Mouse (Mus musculus): ENCODE measurements at regions not wholly inside any gene's neighbourhood (a gene's known extent, or its start where the extent isn't known, plus 50 kb on each side); places are given as distances from the start of the nearest gene placed in this dataset.

GRCm38 (mm10) chr14:102891552-102891951 is 90.9 kb downstream of the Kctd12 start:
- Histone ChIP-seq H3K4me2 (no peak overlapping the region), H3K4me1 (replicated peaks; ENCODE audit: control insufficient read depth, insufficient read depth, low read length) (no peaks in the 10 kb centered on the region), H3K9ac (ENCODE audit: low read depth, low read length) (no peak overlapping the region), H3K36me3 (ENCODE audit: control insufficient read depth, insufficient read depth, low read length) (no peaks in the 10 kb centered on the region), H3K9me3 (ENCODE audit: control insufficient read depth, low read length) (no peaks in the 10 kb centered on the region), H3K27ac (ENCODE audit: low read depth, low read length) (no peak overlapping the region), H3K27me3 (replicated peaks; ENCODE audit: control insufficient read depth, insufficient read depth, low read length) (no peaks in the 10 kb centered on the region), H3K4me3 (ENCODE audit: low read depth, low read length) (no peak overlapping the region)
- DNase-seq (ENCODE audit: low spot score) (no peak), ATAC-seq (replicated peaks; ENCODE audit: low FRiP score) (no peak)
- 60% methylated on average over 4 of the region's 4 CpGs for WGBS

- DNase-seq (ENCODE audit: low spot score) = no peak
- Histone ChIP-seq H3K36me3 (ENCODE audit: control insufficient read depth, insufficient read depth, low read length) (no peaks in the 10 kb centered on the region), H3K4me2 (no peak overlapping the region), H3K27ac (ENCODE audit: low read depth, low read length) (no peak overlapping the region), H3K9me3 (ENCODE audit: control insufficient read depth, low read length) (no peaks in the 10 kb centered on the region), H3K4me1 (replicated peaks; ENCODE audit: control insufficient read depth, insufficient read depth, low read length) (no peaks in the 10 kb centered on the region), H3K27me3 (replicated peaks; ENCODE audit: control insufficient read depth, insufficient read depth, low read length) (no peaks in the 10 kb centered on the region), H3K4me3 (ENCODE audit: low read depth, low read length) (no peak overlapping the region), H3K9ac (ENCODE audit: low read depth, low read length) (no peak overlapping the region)
- 79% methylated on average over 2 of the region's 2 CpGs for WGBS
- no peak for ATAC-seq (replicated peaks; ENCODE audit: low FRiP score)
Measured at GRCm38 (mm10) chr14:102885240-102885598, 97.2 kb downstream of the Kctd12 start.

GRCm38 (mm10) chr14:102884539-102885239 is 97.7 kb downstream of the Kctd12 start:
- WGBS = 70% methylated on average over 10 of the region's 10 CpGs
- Histone ChIP-seq H3K4me3 (ENCODE audit: low read depth, low read length) (no peak overlapping the region), H3K9ac (ENCODE audit: low read depth, low read length) (no peak overlapping the region)

GRCm38 (mm10) chr14:102883344-102884122 is 98.9 kb downstream of the Kctd12 start:
- Histone ChIP-seq H3K36me3 (ENCODE audit: control insufficient read depth, insufficient read depth, low read length) (no peaks in the 10 kb centered on the region), H3K4me3 (ENCODE audit: low read depth, low read length) (no peak overlapping the region), H3K9me3 (ENCODE audit: control insufficient read depth, low read length) (no peaks in the 10 kb centered on the region), H3K9ac (ENCODE audit: low read depth, low read length) (no peak overlapping the region), H3K4me2 (no peak overlapping the region), H3K27me3 (replicated peaks; ENCODE audit: control insufficient read depth, insufficient read depth, low read length) (no peaks in the 10 kb centered on the region), H3K27ac (ENCODE audit: low read depth, low read length) (no peak overlapping the region), H3K4me1 (replicated peaks; ENCODE audit: control insufficient read depth, insufficient read depth, low read length) (no peaks in the 10 kb centered on the region)
- 78% methylated on average over 15 of the region's 15 CpGs for WGBS
- DNase-seq (ENCODE audit: low spot score) (no peak), ATAC-seq (replicated peaks; ENCODE audit: low FRiP score) (no peak)

More at GRCm38 (mm10) chr14:102884539-102885239, 97.7 kb downstream of the Kctd12 start:
- DNase-seq (ENCODE audit: low spot score) = no peak
- H3K27me3 ChIP-seq (replicated peaks; ENCODE audit: control insufficient read depth, insufficient read depth, low read length) = no peaks in the 10 kb centered on the region
- no peak overlapping the region for H3K4me2 ChIP-seq
- no peaks in the 10 kb centered on the region for H3K4me1 ChIP-seq (replicated peaks; ENCODE audit: control insufficient read depth, insufficient read depth, low read length)
- no peak overlapping the region for H3K27ac ChIP-seq (ENCODE audit: low read depth, low read length)
- H3K36me3 ChIP-seq (ENCODE audit: control insufficient read depth, insufficient read depth, low read length) = no peaks in the 10 kb centered on the region
- H3K9me3 ChIP-seq (ENCODE audit: control insufficient read depth, low read length) = no peaks in the 10 kb centered on the region
- ATAC-seq (replicated peaks; ENCODE audit: low FRiP score) = no peak

- ATAC-seq (replicated peaks; ENCODE audit: low FRiP score) = no peak
- H3K4me3 ChIP-seq (ENCODE audit: low read depth, low read length) = no peak overlapping the region
- no peaks in the 10 kb centered on the region for H3K36me3 ChIP-seq (ENCODE audit: control insufficient read depth, insufficient read depth, low read length)
- WGBS = 64% methylated on average over 3 of the region's 3 CpGs
- no peaks in the 10 kb centered on the region for H3K4me1 ChIP-seq (replicated peaks; ENCODE audit: control insufficient read depth, insufficient read depth, low read length)
- no peaks in the 10 kb centered on the region for H3K9me3 ChIP-seq (ENCODE audit: control insufficient read depth, low read length)
- no peak overlapping the region for H3K9ac ChIP-seq (ENCODE audit: low read depth, low read length)
- DNase-seq (ENCODE audit: low spot score) = no peak
- no peak overlapping the region for H3K4me2 ChIP-seq
- H3K27me3 ChIP-seq (replicated peaks; ENCODE audit: control insufficient read depth, insufficient read depth, low read length) = no peaks in the 10 kb centered on the region
- no peak overlapping the region for H3K27ac ChIP-seq (ENCODE audit: low read depth, low read length)
Measured at GRCm38 (mm10) chr14:102882281-102882680, 100.2 kb downstream of the Kctd12 start.

- Histone ChIP-seq H3K36me3 (ENCODE audit: control insufficient read depth, insufficient read depth, low read length) (no peaks in the 10 kb centered on the region), H3K4me1 (replicated peaks; ENCODE audit: control insufficient read depth, insufficient read depth, low read length) (no peaks in the 10 kb centered on the region), H3K9me3 (ENCODE audit: control insufficient read depth, low read length) (no peaks in the 10 kb centered on the region), H3K4me3 (ENCODE audit: low read depth, low read length) (no peak overlapping the region), H3K27me3 (replicated peaks; ENCODE audit: control insufficient read depth, insufficient read depth, low read length) (no peaks in the 10 kb centered on the region), H3K4me2 (no peak overlapping the region), H3K27ac (ENCODE audit: low read depth, low read length) (no peak overlapping the region), H3K9ac (ENCODE audit: low read depth, low read length) (no peak overlapping the region)
- DNase-seq (ENCODE audit: low spot score) = no peak
- ATAC-seq (replicated peaks; ENCODE audit: low FRiP score) = no peak
- WGBS = 66% methylated on average over 1 of the region's 1 CpGs
Measured at GRCm38 (mm10) chr14:102880658-102881083, 101.8 kb downstream of the Kctd12 start.

- Histone ChIP-seq H3K27me3 (replicated peaks; ENCODE audit: control insufficient read depth, insufficient read depth, low read length) (no peaks in the 10 kb centered on the region), H3K4me2 (no peak overlapping the region), H3K36me3 (ENCODE audit: control insufficient read depth, insufficient read depth, low read length) (no peaks in the 10 kb centered on the region), H3K9ac (ENCODE audit: low read depth, low read length) (no peak overlapping the region), H3K4me3 (ENCODE audit: low read depth, low read length) (no peak overlapping the region), H3K4me1 (replicated peaks; ENCODE audit: control insufficient read depth, insufficient read depth, low read length) (no peaks in the 10 kb centered on the region), H3K9me3 (ENCODE audit: control insufficient read depth, low read length) (no peaks in the 10 kb centered on the region), H3K27ac (ENCODE audit: low read depth, low read length) (no peak overlapping the region)
- ATAC-seq (replicated peaks; ENCODE audit: low FRiP score) (no peak), DNase-seq (ENCODE audit: low spot score) (no peak)
- 86% methylated on average over 6 of the region's 6 CpGs for WGBS
Measured at GRCm38 (mm10) chr14:102878572-102878971, 103.9 kb downstream of the Kctd12 start.

GRCm38 (mm10) chr14:102868160-102868559 is 114.3 kb downstream of the Kctd12 start:
- no peak overlapping the region for H3K4me3 ChIP-seq (ENCODE audit: low read depth, low read length)
- ATAC-seq (replicated peaks; ENCODE audit: low FRiP score) = no peak
- WGBS = 61% methylated on average over 1 of the region's 1 CpGs
- no peak overlapping the region for H3K4me2 ChIP-seq
- H3K9me3 ChIP-seq (ENCODE audit: control insufficient read depth, low read length) = no peaks in the 10 kb centered on the region
- DNase-seq (ENCODE audit: low spot score) = no peak
- H3K4me1 ChIP-seq (replicated peaks; ENCODE audit: control insufficient read depth, insufficient read depth, low read length) = no peaks in the 10 kb centered on the region
- no peaks in the 10 kb centered on the region for H3K36me3 ChIP-seq (ENCODE audit: control insufficient read depth, insufficient read depth, low read length)
- no peaks in the 10 kb centered on the region for H3K27me3 ChIP-seq (replicated peaks; ENCODE audit: control insufficient read depth, insufficient read depth, low read length)
- no peak overlapping the region for H3K27ac ChIP-seq (ENCODE audit: low read depth, low read length)
- no peak overlapping the region for H3K9ac ChIP-seq (ENCODE audit: low read depth, low read length)

GRCm38 (mm10) chr14:102867697-102868096 is 114.7 kb downstream of the Kctd12 start:
- Histone ChIP-seq H3K4me2 (no peak overlapping the region), H3K9ac (ENCODE audit: low read depth, low read length) (no peak overlapping the region), H3K27me3 (replicated peaks; ENCODE audit: control insufficient read depth, insufficient read depth, low read length) (no peaks in the 10 kb centered on the region), H3K4me3 (ENCODE audit: low read depth, low read length) (no peak overlapping the region), H3K9me3 (ENCODE audit: control insufficient read depth, low read length) (no peaks in the 10 kb centered on the region), H3K27ac (ENCODE audit: low read depth, low read length) (no peak overlapping the region), H3K4me1 (replicated peaks; ENCODE audit: control insufficient read depth, insufficient read depth, low read length) (no peaks in the 10 kb centered on the region), H3K36me3 (ENCODE audit: control insufficient read depth, insufficient read depth, low read length) (no peaks in the 10 kb centered on the region)
- WGBS = 80% methylated on average over 2 of the region's 2 CpGs
- no peak for ATAC-seq (replicated peaks; ENCODE audit: low FRiP score)
- no peak for DNase-seq (ENCODE audit: low spot score)

Measured in liver, embryonic 11.5 days (tissue).